ENCODE assay signal across 20 mouse cellular contexts in the genomic region with DNA sequence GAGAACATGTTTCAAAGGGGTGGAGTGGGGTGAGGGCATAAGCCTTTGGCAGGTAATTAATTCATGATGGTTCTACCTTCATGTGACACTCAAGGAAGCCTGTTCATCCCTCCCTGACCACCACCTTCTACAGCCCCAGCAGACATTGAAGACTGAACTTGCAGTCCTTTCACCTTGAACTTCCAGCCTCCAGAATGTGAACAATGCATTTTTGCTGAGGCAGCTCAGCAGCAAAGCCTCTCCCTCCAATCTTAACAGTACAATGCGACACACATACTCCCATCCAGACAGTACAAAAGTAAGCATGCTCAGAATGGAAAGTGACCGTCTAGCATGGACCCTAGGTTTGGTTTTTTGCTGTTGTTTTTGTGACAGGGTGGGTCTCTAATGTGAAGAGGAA. TPM values are rescaled to one million over a fixed set of nuclear protein-coding genes. Genes with fewer than 3 reads are reported as not detected.
A peak's percentile ranks its signal among the peaks of the same experiment; 100 is the strongest.
DNase-seq lines count a peak whose midpoint lies in the region; TF ChIP-seq lines count a peak whose summit lies in the region.
"Had no signal": no experiment of that assay in that cellular context is flagged by ENCODE, and none has a peak within 500 bp of the region (broad histone marks: within the 10 kb centered on the region; RNA-seq: fewer than 3 reads in every experiment).

No protein-coding gene starts in this region.

- H3K9ac ChIP-seq in ES-Bruce4 (ENCODE audit: low read depth, poor library complexity, severe bottlenecking), result no peak overlapping the region
- H3K9ac ChIP-seq: embryonic facial prominence, embryonic 12.5 days; forebrain, embryonic 13.5 days; forebrain, embryonic 15.5 days; forebrain, postnatal 0 days had no signal

- no peaks in the 10 kb centered on the region for H3K27me3 ChIP-seq in E14TG2a.4 (ENCODE audit: insufficient read depth, low read length)
- H3K27me3 ChIP-seq in ES-Bruce4 (ENCODE audit: control insufficient read depth, insufficient read depth, low read length, poor library complexity, severe bottlenecking), result no peaks in the 10 kb centered on the region
- H3K27me3 ChIP-seq: embryonic facial prominence, embryonic 12.5 days; forebrain, embryonic 13.5 days; forebrain, embryonic 15.5 days; Patski had no signal

- H3K36me3 ChIP-seq in E14TG2a.4 (ENCODE audit: insufficient read depth, low read length) (peaks cover 93% of the 10 kb centered on the region), ES-Bruce4 (ENCODE audit: control insufficient read depth, insufficient read depth, low read length, poor library complexity, severe bottlenecking) (peaks cover 33% of the 10 kb centered on the region)
- H3K36me3 ChIP-seq: forebrain, embryonic 15.5 days had no signal

- TF ChIP-seq EP300 in ES-Bruce4 (IDR thresholded peaks at IDR 0.05; ENCODE audit: insufficient read depth, low read depth, low read length), result no peak

- no peaks in the 10 kb centered on the region for H3K9me3 ChIP-seq in E14TG2a.4 (ENCODE audit: low read length)
- no peaks in the 10 kb centered on the region for H3K9me3 ChIP-seq in ES-Bruce4 (replicated peaks; ENCODE audit: control insufficient read depth, insufficient read depth, low read length, poor library complexity, severe bottlenecking)
- H3K9me3 ChIP-seq: embryonic facial prominence, embryonic 10.5 days; embryonic facial prominence, embryonic 12.5 days; forebrain, embryonic 13.5 days; forebrain, embryonic 15.5 days; G1E had no signal

- 0 out of 2 replicates have a peak overlapping the region, but pooled peaks have one; percentile 34 for H3K27ac ChIP-seq in ES-Bruce4 (ENCODE audit: insufficient read depth, low read length)
- H3K27ac ChIP-seq: embryonic facial prominence, embryonic 10.5 days; embryonic facial prominence, embryonic 12.5 days; forebrain, embryonic 13.5 days; forebrain, embryonic 15.5 days had no signal

- TF ChIP-seq CTCF in E14TG2a.4 (conservative IDR thresholded peaks at IDR 0.05; ENCODE audit: low read length), result no peak
- no peak for TF ChIP-seq CTCF in ES-Bruce4 (IDR thresholded peaks at IDR 0.05; ENCODE audit: low read depth, low read length)

- TF ChIP-seq POLR2A in ES-Bruce4 (IDR thresholded peaks at IDR 0.05; ENCODE audit: insufficient read depth, low read length), result no peak

- H3K4me1 ChIP-seq in E14TG2a.4 (replicated peaks; ENCODE audit: low read depth, low read length), result peaks cover 92% of the 10 kb centered on the region
- H3K4me1 ChIP-seq in ES-Bruce4 (ENCODE audit: control insufficient read depth, insufficient read depth, low read length), result peaks cover 2% of the 10 kb centered on the region

- DNase-seq in R1 (ENCODE audit: low read depth, low spot score), result peak; percentile 86
- no peak for DNase-seq in cerebellum, adult 8-10 months
- DNase-seq in ovary, postnatal 14 days (ENCODE audit: low spot score), result no peak
- no peak for DNase-seq in adrenal gland, postnatal 10 days
- DNase-seq: adrenal gland, adult 8-10 months; adrenal gland, postnatal 25 days; cerebellum, adult 11 months; cerebellum, adult 18-20 months; cerebellum, adult 9-10 months; cerebellum, postnatal 10 days; cerebellum, postnatal 25 days; forebrain, postnatal 0 days had no signal

- H3K4me3 ChIP-seq in E14TG2a.4 (replicated peaks; ENCODE audit: low read length) (0 out of 2 replicates have a peak overlapping the region, but pooled peaks have one; percentile 50), ES-Bruce4 (ENCODE audit: low read depth, low read length) (no peak overlapping the region)
- H3K4me3 ChIP-seq: embryonic facial prominence, embryonic 10.5 days; embryonic facial prominence, embryonic 12.5 days; forebrain, embryonic 13.5 days; forebrain, embryonic 15.5 days had no signal

RNA-seq across cellular contexts. Expression of a gene that starts 4.6 kb away (rescaled TPM):
- polyA plus RNA-seq in ES-Bruce4 (2011; ENCODE audit: insufficient read depth, insufficient read length, low read depth, missing spikeins), result 77.6 and 79.8 TPM in 2 replicates
- 10 to 100 TPM; 63.4 to 82.8 TPM for total RNA-seq in adrenal gland, postnatal 10 days (2021)

RNA-seq across cellular contexts. Expression of a gene that starts 6.2 kb away (rescaled TPM):
- polyA plus RNA-seq in ES-Bruce4 (2011; ENCODE audit: insufficient read depth, insufficient read length, low read depth, missing spikeins), result 89.7 and 97.9 TPM in 2 replicates
- 10 to 100 TPM; 59.1 to 62.9 TPM for total RNA-seq in adrenal gland, postnatal 10 days (2021)

RNA-seq across cellular contexts. Expression of a gene that starts 18.8 kb away (rescaled TPM):
- polyA plus RNA-seq in ES-Bruce4 (2011; ENCODE audit: insufficient read depth, insufficient read length, low read depth, missing spikeins), result 42.8 and 44.8 TPM in 2 replicates
- 10 to 100 TPM; 33.3 to 63.4 TPM for total RNA-seq in adrenal gland, postnatal 10 days (2021)

RNA-seq across cellular contexts. Expression of a gene that starts 19.8 kb away (rescaled TPM):
- polyA plus RNA-seq in ES-Bruce4 (2011; ENCODE audit: insufficient read depth, insufficient read length, low read depth, missing spikeins), result not detected in 2 replicates
- total RNA-seq in adrenal gland, postnatal 10 days (2021), result 1 to 10 TPM; 7.8 to 8.5 TPM

RNA-seq across cellular contexts. Expression of a gene that starts 41.3 kb away (rescaled TPM):
- polyA plus RNA-seq in ES-Bruce4 (2011; ENCODE audit: insufficient read depth, insufficient read length, low read depth, missing spikeins), result not detected in 2 replicates
- total RNA-seq in adrenal gland, postnatal 10 days (2021), result under 1 TPM; 0.51 to 0.88 TPM
- total RNA-seq: adrenal gland, postnatal 25 days; forebrain, postnatal 0 days had no signal
